Mouse (Mus musculus) embryonic fibroblast, embryonic 13.5 days (primary cell): ENCODE results near the gene Osgep.
"Not testable (repeated sequence)": the region's sequence is repeated elsewhere in the genome, so short reads cannot be mapped to it uniquely, and the experiment has no call there.

Experiments used
- CTCF ChIP-seq: IDR thresholded peaks from 2 replicates; pipeline ENCODE4 v1.5.1; 2011; ENCODE audit warnings: mild to moderate bottlenecking, control low read depth, low read length, moderate library complexity, borderline replicate concordance; ENCODE audit not compliant: insufficient read depth
- POLR2A ChIP-seq: IDR thresholded peaks from 2 replicates; pipeline ENCODE4 v1.6.1; 2011; ENCODE audit warnings: low read depth, mild to moderate bottlenecking, control low read depth, low read length, moderate library complexity

GRCm38 (mm10) chr14:50905327-50905726, 19.4 kb downstream of the Osgep start:
- not testable (repeated sequence) for TF ChIP-seq CTCF, POLR2A
